Mouse (Mus musculus): ENCODE results near the gene Adgrb2. TPM values are rescaled to one million over a fixed set of nuclear protein-coding genes. Genes with fewer than 3 reads are reported as not detected.

Adgrb2 gene
- polyA plus RNA-seq, 1 experiment from 2014 or later: 2.6 TPM

DNA sequence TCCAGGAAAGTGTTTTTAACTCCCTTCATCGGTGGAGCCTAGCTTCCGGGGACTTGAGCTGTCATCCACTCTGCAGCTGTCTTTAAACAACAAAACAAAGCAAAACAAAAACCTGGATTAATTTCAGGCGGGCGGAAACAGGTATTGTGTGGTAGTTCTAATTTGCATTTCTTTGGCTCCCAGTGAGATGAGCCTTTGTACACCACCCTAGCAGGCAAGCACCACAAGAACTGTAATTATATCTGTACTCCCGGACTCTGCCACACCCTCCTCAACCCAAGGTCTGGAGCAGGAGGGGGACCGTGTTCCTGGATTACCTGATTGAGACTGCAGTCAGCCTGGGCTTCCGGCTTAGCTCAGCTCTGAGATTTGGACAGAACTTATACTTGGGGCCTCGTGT is 14.5 kb upstream of the Adgrb2 start:
- ATAC-seq (ENCODE audit: low FRiP score, low TSS enrichment): no peak
- peaks cover 12% of the 10 kb centered on the region; the same call in 1 of the 2 replicates for H3K27me3 ChIP-seq (ENCODE audit: control insufficient read depth, insufficient read depth, low read length)

DNA sequence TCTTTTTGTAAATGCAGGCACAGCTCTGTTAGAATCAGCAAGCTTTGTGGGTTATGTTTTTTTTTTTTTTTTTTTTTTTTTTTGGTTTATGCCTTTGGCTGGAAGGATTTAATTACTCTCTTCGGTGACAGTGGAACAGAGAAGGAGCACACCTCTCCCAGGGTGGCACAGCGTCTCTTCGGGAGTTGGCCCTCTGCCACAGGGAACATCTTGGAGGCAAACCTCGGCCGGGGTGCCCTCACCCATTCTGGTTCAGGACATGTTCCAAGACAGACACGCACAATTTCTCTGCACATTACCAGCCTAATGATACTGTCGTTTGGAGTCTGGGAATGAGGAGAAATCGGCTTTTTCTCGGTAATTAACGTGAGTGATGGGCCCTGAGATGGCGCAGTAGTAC is 13.8 kb upstream of the Adgrb2 start:
- WGBS: 84% methylated on average over 11 of the region's 11 CpGs
- Histone ChIP-seq H3K4me1 (ENCODE audit: control insufficient read depth, insufficient read depth, low read length) (no peaks in the 10 kb centered on the region), H3K4me2 (replicated peaks; ENCODE audit: low read depth, low read length) (no peak overlapping the region), H3K27ac (ENCODE audit: low read depth, low read length) (no peak overlapping the region), H3K4me3 (ENCODE audit: low read length) (no peak overlapping the region), H3K27me3 (ENCODE audit: control insufficient read depth, insufficient read depth, low read length) (peaks cover 12% of the 10 kb centered on the region; the same call in 1 of the 2 replicates), H3K9me3 (ENCODE audit: control insufficient read depth, low read length) (no peaks in the 10 kb centered on the region), H3K9ac (ENCODE audit: low read depth, low read length) (no peak overlapping the region), H3K36me3 (ENCODE audit: control insufficient read depth, insufficient read depth, low read length) (no peaks in the 10 kb centered on the region)
- ATAC-seq (ENCODE audit: low FRiP score, low TSS enrichment): no peak

More for the DNA sequence above, 14.5 kb upstream of the Adgrb2 start:
- H3K36me3 ChIP-seq (ENCODE audit: control insufficient read depth, insufficient read depth, low read length): no peaks in the 10 kb centered on the region
- H3K9me3 ChIP-seq (ENCODE audit: control insufficient read depth, low read length): no peaks in the 10 kb centered on the region
- H3K27ac ChIP-seq (ENCODE audit: low read depth, low read length): no peak overlapping the region
- H3K9ac ChIP-seq (ENCODE audit: low read depth, low read length): no peak overlapping the region
- 65% methylated on average over 8 of the region's 8 CpGs for whole genome bisulfite sequencing
- no peak overlapping the region for H3K4me3 ChIP-seq (ENCODE audit: low read length)
- no peaks in the 10 kb centered on the region for H3K4me1 ChIP-seq (ENCODE audit: control insufficient read depth, insufficient read depth, low read length)
- no peak overlapping the region for H3K4me2 ChIP-seq (replicated peaks; ENCODE audit: low read depth, low read length)

DNA sequence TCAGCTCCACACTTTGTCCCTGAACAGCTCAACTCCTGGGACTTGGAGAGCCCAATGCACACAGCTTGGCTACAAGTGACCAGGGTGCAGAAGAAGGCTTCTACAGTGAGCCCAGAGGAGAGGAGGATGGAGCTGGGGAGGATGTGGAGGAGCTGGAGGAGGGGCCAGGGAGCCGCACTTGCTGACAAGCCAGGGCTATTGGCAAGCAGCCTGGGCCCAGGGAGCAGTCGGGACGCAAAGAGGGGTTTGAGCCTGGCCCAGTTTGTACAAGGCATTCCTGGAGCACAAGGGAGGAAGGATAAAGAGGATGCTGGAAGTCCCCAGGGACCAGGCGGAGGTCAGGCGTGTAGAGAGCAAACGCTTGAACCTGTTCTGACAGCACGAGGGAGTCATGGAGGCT is 12.7 kb upstream of the Adgrb2 start:
- Histone ChIP-seq H3K4me1 (ENCODE audit: control insufficient read depth, insufficient read depth, low read length) (no peaks in the 10 kb centered on the region), H3K36me3 (ENCODE audit: control insufficient read depth, insufficient read depth, low read length) (no peaks in the 10 kb centered on the region), H3K9ac (ENCODE audit: low read depth, low read length) (no peak overlapping the region), H3K4me3 (ENCODE audit: low read length) (no peak overlapping the region), H3K27ac (ENCODE audit: low read depth, low read length) (no peak overlapping the region), H3K4me2 (replicated peaks; ENCODE audit: low read depth, low read length) (no peak overlapping the region), H3K27me3 (ENCODE audit: control insufficient read depth, insufficient read depth, low read length) (peaks cover 18% of the 10 kb centered on the region; the same call in 1 of the 2 replicates), H3K9me3 (ENCODE audit: control insufficient read depth, low read length) (no peaks in the 10 kb centered on the region)
- ATAC-seq (ENCODE audit: low FRiP score, low TSS enrichment): no peak
- 44% methylated on average over 7 of the region's 7 CpGs for WGBS

DNA sequence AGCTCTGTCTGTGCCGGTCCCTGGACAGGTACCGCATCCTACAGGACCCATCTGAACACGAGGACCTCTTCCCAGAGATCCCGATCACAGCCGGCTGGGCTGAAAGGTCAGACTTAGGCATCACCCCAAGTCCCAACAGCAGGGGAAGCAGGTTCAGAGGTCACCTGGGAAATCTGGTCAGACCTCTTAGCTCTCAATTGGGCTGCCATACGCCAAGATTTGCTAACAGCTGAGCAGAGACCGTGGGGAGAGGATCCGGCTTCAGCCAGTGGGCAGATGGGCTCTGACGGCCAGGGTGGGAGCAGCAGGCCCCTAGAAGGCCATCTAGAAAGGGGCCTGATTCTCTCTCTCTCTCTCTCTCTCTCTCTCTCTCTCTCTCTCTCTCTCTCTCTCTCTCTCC is 10.4 kb upstream of the Adgrb2 start:
- Histone ChIP-seq H3K27me3 (ENCODE audit: control insufficient read depth, insufficient read depth, low read length) (peaks cover 24% of the 10 kb centered on the region), H3K9me3 (ENCODE audit: control insufficient read depth, low read length) (no peaks in the 10 kb centered on the region), H3K4me2 (replicated peaks; ENCODE audit: low read depth, low read length) (no peak overlapping the region), H3K27ac (ENCODE audit: low read depth, low read length) (no peak overlapping the region), H3K4me1 (ENCODE audit: control insufficient read depth, insufficient read depth, low read length) (no peaks in the 10 kb centered on the region), H3K4me3 (ENCODE audit: low read length) (no peak overlapping the region), H3K9ac (ENCODE audit: low read depth, low read length) (no peak overlapping the region), H3K36me3 (ENCODE audit: control insufficient read depth, insufficient read depth, low read length) (no peaks in the 10 kb centered on the region)
- 69% methylated on average over 9 of the region's 9 CpGs for WGBS
- ATAC-seq (ENCODE audit: low FRiP score, low TSS enrichment): no peak

DNA sequence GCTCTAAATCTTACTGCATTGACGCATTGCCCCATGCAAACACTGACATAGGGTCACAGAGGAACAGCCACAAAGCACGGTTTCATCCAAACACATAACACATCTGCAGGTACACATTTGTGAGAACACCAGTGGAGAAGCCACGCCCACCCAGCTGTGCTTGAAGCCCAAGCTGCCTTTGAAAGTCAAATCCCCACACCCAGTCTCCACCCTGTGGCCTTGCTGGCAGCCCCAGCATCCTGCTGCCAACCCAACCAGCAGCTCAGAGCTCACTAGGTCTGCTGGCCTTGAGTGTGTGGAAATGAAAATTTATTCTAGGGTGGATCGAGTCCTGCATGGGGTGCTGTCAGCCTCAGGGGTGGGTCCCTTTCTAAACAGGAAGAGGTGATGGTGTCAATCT is 7.4 kb upstream of the Adgrb2 start:
- no peak overlapping the region for H3K4me2 ChIP-seq (replicated peaks; ENCODE audit: low read depth, low read length)
- H3K27ac ChIP-seq (ENCODE audit: low read depth, low read length): no peak overlapping the region
- no peaks in the 10 kb centered on the region for H3K9me3 ChIP-seq (ENCODE audit: control insufficient read depth, low read length)
- H3K9ac ChIP-seq (ENCODE audit: low read depth, low read length): no peak overlapping the region
- 62% methylated on average over 4 of the region's 4 CpGs for WGBS
- H3K4me1 ChIP-seq (ENCODE audit: control insufficient read depth, insufficient read depth, low read length): peaks cover 9% of the 10 kb centered on the region
- no peaks in the 10 kb centered on the region for H3K36me3 ChIP-seq (ENCODE audit: control insufficient read depth, insufficient read depth, low read length)
- H3K27me3 ChIP-seq (ENCODE audit: control insufficient read depth, insufficient read depth, low read length): peaks cover 22% of the 10 kb centered on the region
- ATAC-seq (ENCODE audit: low FRiP score, low TSS enrichment): no peak
- H3K4me3 ChIP-seq (ENCODE audit: low read length): no peak overlapping the region

DNA sequence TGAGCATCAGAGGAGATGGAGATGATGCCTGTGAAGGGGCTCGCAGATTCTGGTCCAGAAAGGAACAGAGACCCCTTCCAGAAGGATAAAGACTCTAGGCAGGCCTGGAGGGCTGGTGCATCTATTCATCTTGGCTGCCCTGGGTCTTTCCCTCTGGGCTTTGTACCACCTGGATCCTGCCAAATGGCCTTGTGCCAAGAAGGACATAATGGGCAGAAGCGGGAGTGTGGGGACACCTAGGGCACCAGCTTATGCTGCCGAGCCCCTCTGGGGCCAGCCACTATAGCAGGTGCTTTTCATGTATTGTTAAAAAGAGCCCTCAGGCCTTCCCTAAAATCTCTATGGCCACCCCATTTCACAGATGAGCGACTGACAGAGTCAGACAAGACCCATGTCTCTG is 6.4 kb upstream of the Adgrb2 start:
- Histone ChIP-seq H3K4me2 (replicated peaks; ENCODE audit: low read depth, low read length) (no peak overlapping the region), H3K36me3 (ENCODE audit: control insufficient read depth, insufficient read depth, low read length) (no peaks in the 10 kb centered on the region), H3K9ac (ENCODE audit: low read depth, low read length) (no peak overlapping the region), H3K9me3 (ENCODE audit: control insufficient read depth, low read length) (no peaks in the 10 kb centered on the region), H3K27me3 (ENCODE audit: control insufficient read depth, insufficient read depth, low read length) (peaks cover 21% of the 10 kb centered on the region), H3K4me3 (ENCODE audit: low read length) (no peak overlapping the region), H3K4me1 (ENCODE audit: control insufficient read depth, insufficient read depth, low read length) (peaks cover 18% of the 10 kb centered on the region), H3K27ac (ENCODE audit: low read depth, low read length) (no peak overlapping the region)
- 75% methylated on average over 4 of the region's 4 CpGs for WGBS
- no peak for ATAC-seq (ENCODE audit: low FRiP score, low TSS enrichment)

DNA sequence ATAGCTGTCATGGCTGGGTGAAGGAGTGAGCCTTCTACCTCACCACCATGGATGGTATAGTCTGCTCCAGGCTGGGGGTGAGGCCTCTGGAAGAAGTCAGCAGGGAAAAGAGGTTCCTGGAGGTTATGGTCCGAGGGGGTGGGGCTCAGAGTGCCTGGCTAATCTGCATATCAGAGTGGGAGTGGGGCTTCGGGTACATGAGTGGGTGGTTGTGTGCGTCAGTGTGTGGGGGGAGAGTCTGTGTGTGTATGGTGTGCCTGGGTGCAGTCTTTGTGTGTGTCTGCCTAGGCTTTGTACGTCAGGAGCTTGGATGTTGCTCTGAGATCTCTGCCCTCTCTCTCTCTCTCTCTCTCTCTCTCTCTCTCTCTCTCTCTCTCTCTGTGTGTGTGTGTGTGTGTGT is 5.7 kb upstream of the Adgrb2 start:
- no peak for ATAC-seq (ENCODE audit: low FRiP score, low TSS enrichment)
- no peaks in the 10 kb centered on the region for H3K36me3 ChIP-seq (ENCODE audit: control insufficient read depth, insufficient read depth, low read length)
- no peak overlapping the region for H3K4me3 ChIP-seq (ENCODE audit: low read length)
- 53% methylated on average over 4 of the region's 4 CpGs for WGBS
- no peaks in the 10 kb centered on the region for H3K9me3 ChIP-seq (ENCODE audit: control insufficient read depth, low read length)
- no peak overlapping the region for H3K9ac ChIP-seq (ENCODE audit: low read depth, low read length)
- peaks cover 24% of the 10 kb centered on the region for H3K4me1 ChIP-seq (ENCODE audit: control insufficient read depth, insufficient read depth, low read length)
- no peak overlapping the region for H3K27ac ChIP-seq (ENCODE audit: low read depth, low read length)
- no peak overlapping the region for H3K4me2 ChIP-seq (replicated peaks; ENCODE audit: low read depth, low read length)
- peaks cover 25% of the 10 kb centered on the region for H3K27me3 ChIP-seq (ENCODE audit: control insufficient read depth, insufficient read depth, low read length)

DNA sequence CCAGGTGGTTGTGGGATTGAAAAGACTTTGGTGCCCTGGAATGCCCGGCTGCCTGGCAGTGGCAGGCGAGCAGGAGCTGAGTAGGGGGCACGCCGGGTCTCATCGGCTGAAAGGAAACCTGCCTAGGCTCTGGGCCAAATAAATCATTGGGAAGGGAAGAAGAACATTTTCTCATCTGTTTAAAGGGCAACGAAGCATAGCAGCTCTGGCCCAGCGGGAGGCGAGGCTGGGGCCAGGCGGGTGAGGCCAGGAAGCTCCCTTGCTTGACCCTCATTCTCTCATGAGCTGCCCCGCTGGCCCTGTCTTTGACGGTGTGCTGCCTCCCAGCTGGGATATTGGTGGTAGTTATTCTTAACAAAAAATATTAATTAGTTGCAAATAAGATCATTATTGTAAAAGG is 3.0 kb upstream of the Adgrb2 start:
- no peak overlapping the region for H3K4me3 ChIP-seq (ENCODE audit: low read length)
- H3K9ac ChIP-seq (ENCODE audit: low read depth, low read length): no peak overlapping the region; the same call in 1 of the 2 replicates
- WGBS: 18% methylated on average over 11 of the region's 11 CpGs
- H3K27me3 ChIP-seq (ENCODE audit: control insufficient read depth, insufficient read depth, low read length): peaks cover 33% of the 10 kb centered on the region
- no peaks in the 10 kb centered on the region for H3K36me3 ChIP-seq (ENCODE audit: control insufficient read depth, insufficient read depth, low read length)
- no peak for ATAC-seq (ENCODE audit: low FRiP score, low TSS enrichment)
- H3K9me3 ChIP-seq (ENCODE audit: control insufficient read depth, low read length): no peaks in the 10 kb centered on the region
- H3K4me2 ChIP-seq (replicated peaks; ENCODE audit: low read depth, low read length): no peak overlapping the region
- H3K4me1 ChIP-seq (ENCODE audit: control insufficient read depth, insufficient read depth, low read length): peaks cover 43% of the 10 kb centered on the region
- H3K27ac ChIP-seq (ENCODE audit: low read depth, low read length): no peak overlapping the region

DNA sequence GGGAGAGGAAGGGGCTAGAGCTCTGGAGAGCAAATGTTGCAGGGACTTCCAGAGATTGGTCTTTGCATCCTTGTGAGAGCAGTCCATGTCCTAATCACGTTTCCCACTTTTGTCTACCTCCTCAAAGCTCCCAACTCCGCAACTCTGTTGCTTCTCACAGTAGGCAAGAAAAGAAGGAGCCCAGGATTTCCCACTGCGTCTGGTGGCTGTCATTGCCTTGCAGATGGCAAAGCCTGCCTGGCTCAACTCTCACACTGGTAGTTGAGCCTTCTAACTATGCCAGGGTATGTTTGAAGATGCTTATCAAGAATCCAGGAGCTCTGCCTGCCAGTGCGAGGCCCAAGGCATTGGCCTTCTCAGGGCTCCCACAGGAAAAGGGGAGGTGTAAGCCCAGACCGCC is 1.6 kb upstream of the Adgrb2 start:
- H3K27me3 ChIP-seq (ENCODE audit: control insufficient read depth, insufficient read depth, low read length): peaks cover 45% of the 10 kb centered on the region
- H3K9ac ChIP-seq (ENCODE audit: low read depth, low read length): no peak overlapping the region
- 13% methylated on average over 5 of the region's 5 CpGs for WGBS
- no peaks in the 10 kb centered on the region for H3K36me3 ChIP-seq (ENCODE audit: control insufficient read depth, insufficient read depth, low read length)
- H3K9me3 ChIP-seq (ENCODE audit: control insufficient read depth, low read length): no peaks in the 10 kb centered on the region
- H3K4me2 ChIP-seq (replicated peaks; ENCODE audit: low read depth, low read length): no peak overlapping the region
- H3K4me3 ChIP-seq (ENCODE audit: low read length): no peak overlapping the region
- H3K4me1 ChIP-seq (ENCODE audit: control insufficient read depth, insufficient read depth, low read length): peaks cover 51% of the 10 kb centered on the region
- H3K27ac ChIP-seq (ENCODE audit: low read depth, low read length): no peak overlapping the region
- ATAC-seq (ENCODE audit: low FRiP score, low TSS enrichment): no peak
